Mouse (Mus musculus) G1E (cell line): ENCODE results near the gene Asic2. TPM values are rescaled to one million over a fixed set of nuclear protein-coding genes. Genes with fewer than 3 reads are reported as not detected.

ENCODE experiments used
- ATAC-seq: 2 replicates; pipeline ENCODE4 v1.8.0; 2016; ENCODE audit warnings: mild to moderate bottlenecking; ENCODE audit not compliant: insufficient number of reproducible peaks, poor library complexity, low FRiP score, severe bottlenecking; ENCODE audit errors: extremely low read depth
- DNase-seq: peaks from one replicate; pipeline ENCODE4 v3.0.0; 2012; ENCODE audit warnings: low spot score
- H3K27me3 ChIP-seq: 2 replicates; pipeline ENCODE4 v1.6.1; 2012; ENCODE audit warnings: mild to moderate bottlenecking, low read length, inconsistent platforms; ENCODE audit not compliant: insufficient read depth
- H3K36me3 ChIP-seq: replicated peaks from 2 replicates; pipeline ENCODE3; 2012; ENCODE audit warnings: mild to moderate bottlenecking, inconsistent platforms
- H3K4me1 ChIP-seq: 2 replicates; pipeline ENCODE4 v1.6.1; 2012; ENCODE audit warnings: low read depth, low read length, inconsistent platforms, mixed read lengths; ENCODE audit not compliant: insufficient read depth
- H3K4me3 ChIP-seq: 2 replicates; pipeline ENCODE4 v1.5.1; 2012; ENCODE audit warnings: low read depth, mild to moderate bottlenecking, inconsistent platforms, low read length, moderate library complexity, mixed read lengths
- H3K9me3 ChIP-seq: replicated peaks from 2 replicates; pipeline ENCODE4 v1.6.1; 2012; ENCODE audit warnings: inconsistent platforms
- CTCF ChIP-seq: IDR thresholded peaks from 2 replicates; pipeline ENCODE4 v1.5.1; 2012; ENCODE audit warnings: low read depth, low read length, inconsistent platforms, mixed read lengths
- GATA1 ChIP-seq: IDR thresholded peaks from 2 replicates; pipeline ENCODE4 v1.6.1; 2012; ENCODE audit warnings: borderline replicate concordance, low read length, inconsistent platforms, mixed read lengths
- GATA2 ChIP-seq: IDR thresholded peaks from 2 replicates; pipeline ENCODE4 v1.6.1; 2012; ENCODE audit warnings: low read depth, low read length, inconsistent platforms, borderline replicate concordance
- POLR2AphosphoS5 ChIP-seq: IDR thresholded peaks from 2 replicates; pipeline ENCODE4 v1.6.1; 2012; ENCODE audit warnings: low read depth, low read length, inconsistent platforms; ENCODE audit not compliant: insufficient replicate concordance
- TAL1 ChIP-seq: conservative IDR thresholded peaks from 2 replicates; pipeline ENCODE4 v1.6.1; 2012; ENCODE audit warnings: low read depth, low read length, inconsistent platforms, mixed read lengths
- polyA plus RNA-seq: library from polyadenylated mRNA; stranded (reverse); fragments of >175 nt; gene quantifications from 2 replicates; pipeline ENCODE4 v1.2.3, GENCODE M21; 2012
- total RNA-seq, 2 experiments: library from RNA; stranded (forward) in 1 of 2; stranded (reverse) in 1 of 2; fragments of 200-1000 nt in 1 of 2; fragments of >200 nt in 1 of 2; fragmentation: Nextera tagmentation in 1 of 2; gene quantifications; 2 replicates each; pipeline ENCODE4 v1.2.3; 2014 to 2017

The Asic2 gene
- total and polyA plus RNA-seq, 3 experiments: 0.16 TPM; not detected in 2

DNA sequence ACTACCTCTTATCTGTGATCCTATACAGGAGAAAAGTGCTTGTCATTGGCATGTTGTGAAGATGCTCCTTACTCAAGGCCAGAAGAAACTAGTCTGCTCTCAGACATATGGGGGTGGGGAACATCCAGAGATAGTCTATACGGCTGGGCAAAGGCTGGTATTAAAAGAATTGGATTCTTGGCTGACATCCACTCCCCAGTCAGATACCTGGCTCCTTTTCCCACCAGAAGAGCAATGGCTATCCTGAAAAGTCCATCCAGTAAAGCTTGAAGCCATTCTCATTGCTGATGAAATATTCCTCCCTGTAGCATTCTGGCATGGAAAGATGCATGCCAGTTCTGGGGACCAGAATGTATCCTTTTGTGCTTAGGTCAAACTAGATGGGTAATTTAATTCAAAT, 218.2 kb downstream of the Asic2 start:
- no peak for ATAC-seq
- TF ChIP-seq GATA2 (no peak), CTCF (no peak), GATA1 (no peak), TAL1 (no peak), POLR2AphosphoS5 (no peak)
- no peaks in the 10 kb centered on the region for H3K27me3 ChIP-seq
- no peak for DNase-seq
- H3K9me3 ChIP-seq: peaks cover 55% of the 10 kb centered on the region
- no peaks in the 10 kb centered on the region for H3K36me3 ChIP-seq
- no peaks in the 10 kb centered on the region for H3K4me1 ChIP-seq
- H3K4me3 ChIP-seq: no peak overlapping the region

DNA sequence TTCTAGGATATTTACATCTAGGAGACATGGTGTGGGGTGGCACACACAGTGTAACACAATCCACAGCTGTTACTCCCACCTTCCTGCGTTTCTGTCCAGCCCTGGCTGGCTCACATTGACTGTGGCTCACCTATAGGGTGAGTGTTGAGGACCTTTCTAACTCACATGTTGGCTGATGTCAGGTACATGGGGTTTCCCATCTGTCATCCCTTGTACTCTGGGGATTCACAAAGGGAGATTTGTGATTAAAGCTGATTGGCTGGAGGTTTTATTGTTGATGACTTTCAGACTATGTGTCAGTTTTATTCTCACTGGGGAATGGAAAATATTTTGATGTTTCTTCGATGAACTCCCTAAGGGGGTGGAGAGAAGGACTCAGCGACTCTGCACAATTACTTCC, 229.3 kb downstream of the Asic2 start:
- Histone ChIP-seq H3K9me3 (peaks cover 54% of the 10 kb centered on the region), H3K27me3 (no peaks in the 10 kb centered on the region), H3K36me3 (no peaks in the 10 kb centered on the region), H3K4me3 (no peak overlapping the region), H3K4me1 (no peaks in the 10 kb centered on the region)
- no peak for TF ChIP-seq POLR2AphosphoS5
- no peak for TF ChIP-seq GATA1
- TF ChIP-seq CTCF: no peak
- DNase-seq (no peak), ATAC-seq (no peak)

DNA sequence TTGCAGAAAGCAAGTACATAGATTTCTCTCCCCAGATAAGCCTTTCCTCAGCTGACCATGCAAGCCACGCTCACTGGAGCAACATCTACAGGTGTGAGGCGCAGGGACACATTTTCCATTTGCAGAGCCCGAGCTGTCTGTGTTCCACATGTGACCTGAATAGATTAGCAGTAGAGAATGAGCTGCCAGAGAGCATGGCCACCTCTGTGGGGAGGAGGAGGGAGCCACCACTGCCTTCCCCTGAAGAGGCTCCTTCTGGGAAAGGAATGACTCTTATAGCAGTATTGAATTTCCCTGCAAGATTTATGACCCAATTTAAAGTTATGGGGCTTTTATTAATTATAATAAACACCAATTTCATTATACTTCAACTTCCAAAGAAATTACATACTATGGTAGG, 230.5 kb downstream of the Asic2 start:
- no peak; the same call in 1 of the 2 replicates for ATAC-seq
- peaks cover 52% of the 10 kb centered on the region for H3K9me3 ChIP-seq
- H3K27me3 ChIP-seq: no peaks in the 10 kb centered on the region
- TF ChIP-seq GATA2 (no peak), GATA1 (no peak), CTCF (no peak), POLR2AphosphoS5 (no peak), TAL1 (no peak)
- no peaks in the 10 kb centered on the region for H3K4me1 ChIP-seq
- no peaks in the 10 kb centered on the region for H3K36me3 ChIP-seq
- DNase-seq: no peak
- no peak overlapping the region for H3K4me3 ChIP-seq

DNA sequence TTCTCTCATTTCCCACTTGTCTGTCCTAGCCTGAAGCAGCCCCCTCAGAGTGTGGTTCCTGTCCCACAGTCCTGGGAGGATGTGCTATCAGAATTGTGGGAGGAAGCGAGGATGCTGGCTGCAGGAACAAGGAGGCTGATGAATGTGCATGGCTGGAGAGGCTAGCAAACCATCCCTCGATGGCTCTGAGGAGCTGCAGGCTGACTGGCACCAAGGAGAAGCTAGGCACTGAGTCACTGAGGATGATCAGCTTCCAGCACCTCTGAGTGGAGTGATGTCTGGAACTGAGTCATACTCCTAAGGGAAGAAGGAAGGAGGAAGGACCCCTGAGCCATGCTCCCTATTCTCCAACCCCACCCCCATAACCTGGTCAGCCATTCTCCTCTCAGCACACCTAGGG, 246.2 kb downstream of the Asic2 start:
- Histone ChIP-seq H3K27me3 (no peaks in the 10 kb centered on the region), H3K9me3 (peaks cover 44% of the 10 kb centered on the region)
- ATAC-seq: no peak

DNA sequence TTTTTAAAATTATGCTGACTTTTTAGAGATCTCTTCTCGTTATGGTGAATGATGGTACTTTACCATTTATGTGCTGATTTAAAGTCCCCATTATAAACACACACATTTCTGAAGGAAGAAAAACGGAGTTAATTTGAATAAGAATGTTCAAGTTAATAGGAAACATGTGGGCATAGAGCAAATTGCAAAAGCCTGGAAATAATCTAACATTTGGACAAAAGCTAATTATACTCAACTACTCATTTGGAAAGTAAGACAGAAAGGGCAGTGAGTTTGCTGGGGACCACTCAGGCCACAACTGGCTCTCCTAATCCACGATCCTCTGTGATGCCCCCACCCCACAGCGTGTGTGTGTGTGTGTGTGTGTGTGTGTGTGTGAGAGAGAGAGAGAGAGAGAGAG, 253.5 kb downstream of the Asic2 start:
- ATAC-seq (no peak), DNase-seq (no peak)
- no peaks in the 10 kb centered on the region for H3K27me3 ChIP-seq
- H3K4me3 ChIP-seq: no peak overlapping the region
- peaks cover 37% of the 10 kb centered on the region for H3K9me3 ChIP-seq
- H3K36me3 ChIP-seq: no peaks in the 10 kb centered on the region
- TF ChIP-seq GATA2 (no peak), CTCF (no peak), TAL1 (no peak)
- no peaks in the 10 kb centered on the region for H3K4me1 ChIP-seq

More for the DNA sequence above, 246.2 kb downstream of the Asic2 start:
- Histone ChIP-seq H3K4me1 (no peaks in the 10 kb centered on the region), H3K4me3 (no peak overlapping the region), H3K36me3 (no peaks in the 10 kb centered on the region)
- DNase-seq: no peak
- TF ChIP-seq GATA1: no peak
- no peak for TF ChIP-seq TAL1
- TF ChIP-seq GATA2: no peak
- TF ChIP-seq POLR2AphosphoS5: no peak
- TF ChIP-seq CTCF: no peak

DNA sequence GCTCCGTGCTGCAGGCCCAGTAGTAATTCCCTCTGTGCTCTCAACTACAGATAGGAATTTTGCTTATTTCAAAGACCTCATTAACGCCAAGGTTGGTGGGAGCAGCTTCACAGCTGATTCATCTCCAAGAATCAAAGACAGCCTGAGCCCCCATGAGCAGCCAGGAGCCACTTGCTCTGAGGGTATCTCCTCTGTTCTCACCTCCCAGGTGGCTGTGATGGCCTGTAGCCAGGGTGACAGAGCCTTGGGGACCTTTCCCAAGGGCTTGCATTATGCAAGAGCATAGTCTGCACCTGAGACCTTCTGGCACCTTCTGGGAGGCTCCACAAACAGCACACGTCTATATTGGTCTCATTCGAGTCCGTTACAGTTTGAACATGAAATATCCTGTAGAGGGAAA, 261.3 kb downstream of the Asic2 start:
- H3K27me3 ChIP-seq: no peaks in the 10 kb centered on the region

DNA sequence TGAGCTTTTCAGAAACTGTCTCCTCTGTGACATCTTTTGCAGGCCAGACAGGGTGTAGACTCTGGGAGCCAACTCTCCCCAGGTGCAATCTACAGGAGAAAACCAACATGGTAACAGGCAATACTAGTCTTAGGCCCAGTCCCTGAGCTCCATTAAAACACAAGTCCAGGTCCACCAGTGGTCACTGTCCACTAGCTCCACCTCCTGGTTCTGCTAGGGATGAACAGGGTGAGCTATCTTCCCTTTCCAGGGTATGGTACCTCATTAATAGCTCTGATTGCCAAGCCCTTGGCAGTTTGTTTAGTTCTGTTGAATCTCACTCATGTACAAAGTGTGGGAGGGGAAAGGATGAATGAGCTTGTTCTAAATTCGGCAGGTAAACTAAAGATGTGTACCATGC, 270.2 kb downstream of the Asic2 start:
- Histone ChIP-seq H3K9me3 (peaks cover 47% of the 10 kb centered on the region), H3K27me3 (no peaks in the 10 kb centered on the region), H3K36me3 (no peaks in the 10 kb centered on the region), H3K4me1 (no peaks in the 10 kb centered on the region), H3K4me3 (no peak overlapping the region)
- no peak for TF ChIP-seq GATA2
- no peak for TF ChIP-seq POLR2AphosphoS5
- TF ChIP-seq TAL1: no peak
- no peak for TF ChIP-seq CTCF
- no peak for TF ChIP-seq GATA1
- DNase-seq: no peak
- ATAC-seq: no peak

More for the DNA sequence above, 261.3 kb downstream of the Asic2 start:
- no peak for DNase-seq
- H3K9me3 ChIP-seq: peaks cover 48% of the 10 kb centered on the region
- H3K4me3 ChIP-seq: no peak overlapping the region
- H3K4me1 ChIP-seq: no peaks in the 10 kb centered on the region
- TF ChIP-seq GATA1: no peak
- no peak for TF ChIP-seq TAL1
- TF ChIP-seq POLR2AphosphoS5: no peak
- H3K36me3 ChIP-seq: no peaks in the 10 kb centered on the region
- ATAC-seq: no peak
